Mouse (Mus musculus) megakaryocyte, adult 5-6 weeks (primary cell): ENCODE data around the gene Phykpl. TPM values are rescaled to one million over a fixed set of nuclear protein-coding genes. Genes with fewer than 3 reads are reported as not detected.

Experiments used
- ATAC-seq: 2 replicates; pipeline ENCODE4 v1.8.0; 2016; ENCODE audit warnings: mild to moderate bottlenecking, inconsistent platforms; ENCODE audit not compliant: poor library complexity, severe bottlenecking
- total RNA-seq, 2 experiments: library from RNA; stranded (forward) in 1 of 2; stranded (reverse) in 1 of 2; fragments of 153-499, 151-499 nt in 1 of 2; fragments of 221-1000, 200-1000 nt in 1 of 2; gene quantifications; 2 replicates each; pipeline versions ENCODE4 v1.2.3 to v1.2.4; 2015 to 2017

The Phykpl gene
- 8.5 and 10.3 TPM in 2 replicates for total RNA-seq (2015)
- total RNA-seq (2017), result 5.8 and 9.0 TPM in 2 replicates

- ATAC-seq, result peak; percentile 86
Measured at GRCm38 (mm10) chr11:51584431-51585248, at the start of gene Phykpl. TSS of gene Phykpl (plus strand) at chr11:51584757.

GRCm38 (mm10) chr11:51538388-51538787 lies 46.2 kb upstream of the Phykpl start:
- no peak for ATAC-seq

- ATAC-seq, result no peak; the same call in 1 of the 2 replicates
Measured at GRCm38 (mm10) chr11:51538919-51539758, 45.4 kb upstream of the Phykpl start.

- ATAC-seq, result peak; percentile 95
Measured at GRCm38 (mm10) chr11:51539759-51540282, 44.7 kb upstream of the Phykpl start.

- ATAC-seq, result peak; percentile 63
Measured at GRCm38 (mm10) chr11:51542424-51542823, 42.1 kb upstream of the Phykpl start.

GRCm38 (mm10) chr11:51543487-51544050 lies 41.0 kb upstream of the Phykpl start:
- ATAC-seq, result no peak

- no peak for ATAC-seq
Measured at GRCm38 (mm10) chr11:51544413-51544812, 40.1 kb upstream of the Phykpl start.

- no peak for ATAC-seq
Measured at GRCm38 (mm10) chr11:51545811-51546210, 38.7 kb upstream of the Phykpl start.

GRCm38 (mm10) chr11:51551253-51551652 lies 33.3 kb upstream of the Phykpl start:
- peak; percentile 45; the same call in 1 of the 2 replicates for ATAC-seq

- no peak for ATAC-seq
Measured at GRCm38 (mm10) chr11:51552091-51552490, 32.5 kb upstream of the Phykpl start.

GRCm38 (mm10) chr11:51554590-51554989 lies 30.0 kb upstream of the Phykpl start:
- no peak for ATAC-seq

GRCm38 (mm10) chr11:51555066-51555465 lies 29.5 kb upstream of the Phykpl start:
- no peak for ATAC-seq

GRCm38 (mm10) chr11:51563276-51563675 lies 21.3 kb upstream of the Phykpl start:
- no peak for ATAC-seq

- peak; percentile 99 for ATAC-seq
Measured at GRCm38 (mm10) chr11:51565062-51565461, 19.5 kb upstream of the Phykpl start.

GRCm38 (mm10) chr11:51565951-51566350 lies 18.6 kb upstream of the Phykpl start:
- ATAC-seq, result no peak

- ATAC-seq, result no peak
Measured at GRCm38 (mm10) chr11:51568801-51569200, 15.8 kb upstream of the Phykpl start.

- ATAC-seq, result no peak
Measured at GRCm38 (mm10) chr11:51576454-51576853, 8.1 kb upstream of the Phykpl start.

GRCm38 (mm10) chr11:51577587-51577986 lies 7.0 kb upstream of the Phykpl start:
- peak; percentile 84 for ATAC-seq

- no peak for ATAC-seq
Measured at GRCm38 (mm10) chr11:51579024-51579423, 5.5 kb upstream of the Phykpl start.

GRCm38 (mm10) chr11:51582713-51583112 lies 1.8 kb upstream of the Phykpl start:
- peak; percentile 46 for ATAC-seq

- ATAC-seq, result peak; percentile 11
Measured at GRCm38 (mm10) chr11:51584057-51584430, 513 bp upstream of the Phykpl start.
